Mouse (Mus musculus): ENCODE data around the gene Kcnk10. TPM values are rescaled to one million over a fixed set of nuclear protein-coding genes. Genes with fewer than 3 reads are reported as not detected.
"Not testable (repeated sequence)": the region's sequence is repeated elsewhere in the genome, so short reads cannot be mapped to it uniquely, and the experiment has no call there.

Gene Kcnk10
- 15.8 and 18.6 TPM in 2 replicates for polyA plus RNA-seq (2016; fragmentation: Nextera tagmentation; extraction: Ambion mirVana)

DNA sequence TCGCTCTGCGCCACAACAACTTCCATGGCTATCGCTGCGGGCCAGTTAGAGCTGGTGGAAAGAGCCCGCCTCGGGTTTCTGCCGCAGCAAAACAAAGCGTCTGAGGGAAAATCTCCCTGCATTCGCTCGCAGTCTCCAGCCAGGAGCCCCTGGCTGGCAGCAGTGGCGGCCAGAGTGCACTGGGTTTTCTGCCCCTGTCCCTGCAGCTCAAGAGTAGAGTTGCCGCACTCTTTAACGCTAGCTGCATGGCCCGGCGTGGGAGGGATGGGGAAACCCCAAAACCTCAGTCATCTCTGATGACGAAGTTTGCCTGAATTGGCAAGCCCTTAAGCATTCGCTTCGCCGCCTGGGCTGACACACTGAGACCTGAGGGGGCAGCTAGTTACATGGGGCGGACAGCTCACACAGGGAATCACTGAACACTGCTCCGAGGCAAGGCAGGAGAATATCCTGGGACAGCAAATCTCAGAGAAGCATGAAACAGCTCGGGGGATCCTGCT lies at the start of gene Kcnk10:
TSS of gene Kcnk10 (minus strand) at position 450 of the 500 bp plus-strand sequence.
- Histone ChIP-seq H3K9me3 (no peaks in the 10 kb centered on the region), H3K27ac (peak within 1 kb of the TSS; percentile 84), H3K4me3 (peak within 1 kb of the TSS; percentile 78), H3K36me3 (replicated peaks) (no peaks in the 10 kb centered on the region), H3K27me3 (ENCODE audit: poor library complexity, severe bottlenecking) (peaks cover 74% of the 10 kb centered on the region), H3K4me1 (peaks cover 66% of the 10 kb centered on the region)
- peak; percentile 57 for DNase-seq (ENCODE audit: extremely low spot score, low spot score)
- under 1% methylated on average over 22 of the region's 22 CpGs for WGBS

DNA sequence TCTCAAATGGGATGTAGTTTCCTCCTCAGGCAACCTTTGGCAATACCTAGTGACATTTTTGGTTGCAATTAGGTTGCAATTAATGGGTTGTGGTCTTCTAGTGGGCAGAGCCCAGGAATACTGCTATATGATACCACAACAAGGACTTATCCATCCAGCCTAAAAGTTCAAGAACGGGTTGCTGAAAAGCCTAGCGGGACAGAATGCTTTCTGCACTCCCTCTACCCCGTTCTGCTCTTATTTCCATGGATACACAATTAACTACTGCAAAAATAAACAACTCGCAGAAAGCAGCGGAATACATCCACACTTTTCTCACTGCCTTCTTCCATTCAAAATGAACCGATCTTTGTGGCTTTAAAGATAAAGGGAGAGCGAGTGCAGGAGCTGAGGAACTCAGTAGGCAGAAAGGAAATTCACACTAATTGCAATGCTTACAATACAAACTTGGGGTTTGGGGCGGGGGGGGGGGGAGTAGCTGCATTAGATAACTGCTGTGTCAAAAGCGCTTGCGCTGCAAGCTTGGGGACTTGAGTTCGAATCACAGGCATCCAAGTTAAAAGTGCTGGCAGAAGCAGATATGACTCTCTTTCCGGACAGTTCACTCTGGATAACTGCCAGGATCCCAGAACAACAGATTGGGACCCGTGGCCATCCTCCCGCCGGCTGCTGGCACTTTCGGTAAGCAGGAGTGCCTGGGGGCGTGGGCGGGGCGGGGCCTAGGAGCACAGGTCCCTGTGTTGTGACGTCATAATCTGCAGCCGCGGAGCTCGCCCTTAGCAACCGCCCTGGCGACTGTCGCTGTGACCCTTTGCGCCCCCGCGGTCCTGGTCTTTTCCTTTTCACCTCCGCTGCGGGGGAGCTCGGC lies 49.5 kb upstream of the Kcnk10 start, which contains the start of gene Spata7:
TSS of gene Spata7 (plus strand) at position 766 of the 868 bp plus-strand sequence.
- 4% methylated on average over 32 of the region's 32 CpGs for WGBS
- Histone ChIP-seq H3K27me3 (ENCODE audit: poor library complexity, severe bottlenecking) (no peaks in the 10 kb centered on the region), H3K36me3 (replicated peaks) (peaks cover 5% of the 10 kb centered on the region), H3K4me3 (peak within 1 kb of the TSS; percentile 76), H3K4me1 (peaks cover 21% of the 10 kb centered on the region), H3K27ac (peak within 1 kb of the TSS; percentile 90), H3K9me3 (peaks cover 5% of the 10 kb centered on the region; the same call in 1 of the 2 replicates)
- peak; percentile 94 for DNase-seq (ENCODE audit: extremely low spot score, low spot score)

DNA sequence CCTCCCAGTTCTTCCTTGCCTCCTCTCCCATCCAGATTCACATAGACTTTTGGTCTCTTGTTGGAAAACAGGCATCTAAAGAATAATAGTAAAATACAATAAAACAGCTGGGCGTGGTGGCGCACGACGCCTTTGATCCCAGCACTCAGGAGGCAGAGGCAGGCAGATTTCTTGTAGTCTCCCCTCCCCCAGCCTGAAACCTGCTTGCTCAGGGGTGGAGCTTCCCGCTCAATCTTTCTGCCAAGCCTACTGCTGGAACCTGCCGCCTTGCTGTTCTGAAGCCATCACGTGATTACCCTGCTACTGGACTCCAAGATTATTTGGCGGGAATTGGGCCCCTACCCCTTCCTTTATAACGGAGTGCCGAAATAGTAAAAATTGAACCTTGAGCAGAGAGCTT lies 45.2 kb upstream of the Kcnk10 start:
- H3K27ac ChIP-seq; H3K9me3 ChIP-seq; H3K27me3 ChIP-seq (ENCODE audit: poor library complexity, severe bottlenecking); H3K4me3 ChIP-seq; H3K36me3 ChIP-seq (replicated peaks); DNase-seq (ENCODE audit: extremely low spot score, low spot score): not testable (repeated sequence)
- peaks cover 11% of the 10 kb centered on the region; the same call in 1 of the 2 replicates for H3K4me1 ChIP-seq
- 89% methylated on average over 10 of the region's 10 CpGs for WGBS

DNA sequence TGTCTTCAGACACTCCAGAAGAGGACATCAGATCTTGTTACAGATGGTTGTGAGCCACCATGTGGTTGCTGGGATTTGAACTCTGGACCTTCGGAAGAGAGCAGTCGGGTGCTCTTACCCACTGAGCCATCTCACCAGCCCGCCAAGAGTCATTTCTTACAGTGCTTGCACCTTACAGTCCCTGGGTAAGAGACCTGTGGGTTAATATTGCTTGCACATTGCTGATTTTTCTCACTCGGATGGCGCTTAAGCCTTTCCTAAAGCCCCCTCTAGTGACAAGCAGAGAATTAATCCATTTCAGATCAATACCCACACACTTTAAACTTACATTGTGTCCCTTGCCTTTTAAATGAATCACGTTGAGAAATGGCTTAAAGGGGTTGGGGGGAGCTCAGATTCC lies 42.8 kb upstream of the Kcnk10 start:
- not testable (repeated sequence) for H3K36me3 ChIP-seq (replicated peaks); DNase-seq (ENCODE audit: extremely low spot score, low spot score); H3K27me3 ChIP-seq (ENCODE audit: poor library complexity, severe bottlenecking); H3K27ac ChIP-seq; H3K9me3 ChIP-seq; H3K4me1 ChIP-seq; H3K4me3 ChIP-seq
- 46% methylated on average over 6 of the region's 6 CpGs for WGBS

DNA sequence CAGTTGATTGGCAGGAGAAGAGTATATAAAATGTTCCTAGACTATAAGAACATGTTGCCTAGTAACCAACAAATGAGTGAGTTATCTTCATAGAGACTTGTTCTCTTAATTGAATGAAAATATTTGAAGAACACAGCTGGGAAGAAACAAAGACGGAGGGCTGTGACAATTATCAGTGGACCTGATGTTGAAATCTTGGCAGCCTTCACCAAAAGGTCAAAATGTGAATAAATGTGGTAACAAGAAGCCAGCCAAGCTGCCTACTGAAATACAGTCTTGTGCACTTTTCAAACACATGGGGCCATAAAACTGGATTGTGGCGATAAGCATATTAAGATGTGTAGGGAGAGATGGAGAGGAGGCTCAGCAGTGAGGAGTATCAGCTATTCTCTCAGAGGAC lies 41.4 kb upstream of the Kcnk10 start:
- no peaks in the 10 kb centered on the region for H3K36me3 ChIP-seq (replicated peaks)
- no peak for DNase-seq (ENCODE audit: extremely low spot score, low spot score)
- no peaks in the 10 kb centered on the region for H3K4me1 ChIP-seq
- no peak overlapping the region for H3K4me3 ChIP-seq
- WGBS = 92% methylated on average over 2 of the region's 2 CpGs
- H3K9me3 ChIP-seq = no peaks in the 10 kb centered on the region
- no peak overlapping the region for H3K27ac ChIP-seq
- no peaks in the 10 kb centered on the region for H3K27me3 ChIP-seq (ENCODE audit: poor library complexity, severe bottlenecking)

DNA sequence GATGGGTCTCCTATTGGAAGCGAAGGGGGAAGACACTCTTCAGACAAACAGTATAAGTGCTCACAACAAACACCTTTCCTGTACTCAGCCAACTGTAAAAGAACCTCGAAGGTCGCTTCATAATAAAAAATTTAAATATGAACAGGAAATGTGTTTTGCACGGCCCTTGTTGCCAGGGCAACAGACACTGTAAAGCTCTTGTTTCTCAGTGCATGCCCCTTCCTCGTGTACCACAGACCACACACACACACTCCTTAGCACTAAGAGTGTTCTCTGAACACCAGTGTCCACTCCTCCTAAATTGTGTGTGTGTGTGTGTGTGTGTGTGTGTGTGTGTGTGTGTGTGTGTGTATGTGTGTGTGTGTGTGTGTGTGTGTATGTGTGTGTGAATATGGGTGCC lies 37.6 kb upstream of the Kcnk10 start:
- no peaks in the 10 kb centered on the region for H3K36me3 ChIP-seq (replicated peaks)
- H3K4me3 ChIP-seq = no peak overlapping the region
- H3K27me3 ChIP-seq (ENCODE audit: poor library complexity, severe bottlenecking) = no peaks in the 10 kb centered on the region
- 76% methylated on average over 5 of the region's 5 CpGs for WGBS
- DNase-seq (ENCODE audit: extremely low spot score, low spot score) = no peak
- no peaks in the 10 kb centered on the region for H3K4me1 ChIP-seq
- no peaks in the 10 kb centered on the region for H3K9me3 ChIP-seq
- no peak overlapping the region for H3K27ac ChIP-seq

DNA sequence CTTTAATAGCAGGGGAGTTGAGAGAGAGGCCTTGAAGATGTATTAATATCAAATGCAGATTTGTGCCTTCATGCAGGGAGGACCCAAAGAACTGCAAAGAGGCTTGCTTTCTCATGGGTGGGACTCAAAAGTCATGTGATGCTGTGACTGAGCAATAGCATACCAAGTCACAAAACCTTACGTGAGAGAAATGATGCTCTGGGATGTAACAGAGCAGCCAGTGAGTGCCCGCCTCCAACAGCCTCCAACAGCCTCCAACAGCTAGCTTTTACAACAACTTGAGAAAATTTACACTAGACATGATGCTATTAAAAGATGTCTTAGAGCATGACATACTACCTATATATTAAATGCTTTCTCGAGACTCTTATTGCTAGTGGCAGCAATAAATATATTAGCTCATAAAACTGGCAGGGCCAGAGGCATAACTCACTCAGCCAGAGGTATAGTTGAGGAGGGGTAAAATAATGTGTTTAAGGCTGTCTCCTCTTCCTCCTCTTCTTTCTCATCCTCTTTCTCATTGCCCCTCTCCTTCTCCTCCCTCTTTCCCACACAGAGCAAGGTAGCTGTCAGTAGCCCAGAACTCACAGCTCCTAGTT lies 36.9 kb upstream of the Kcnk10 start:
- Histone ChIP-seq H3K27me3 (ENCODE audit: poor library complexity, severe bottlenecking) (no peaks in the 10 kb centered on the region), H3K36me3 (replicated peaks) (no peaks in the 10 kb centered on the region), H3K4me3 (no peak overlapping the region), H3K27ac (no peak overlapping the region), H3K4me1 (no peaks in the 10 kb centered on the region), H3K9me3 (no peaks in the 10 kb centered on the region)
- whole genome bisulfite sequencing = 90% methylated on average over 3 of the region's 3 CpGs
- no peak for DNase-seq (ENCODE audit: extremely low spot score, low spot score)

DNA sequence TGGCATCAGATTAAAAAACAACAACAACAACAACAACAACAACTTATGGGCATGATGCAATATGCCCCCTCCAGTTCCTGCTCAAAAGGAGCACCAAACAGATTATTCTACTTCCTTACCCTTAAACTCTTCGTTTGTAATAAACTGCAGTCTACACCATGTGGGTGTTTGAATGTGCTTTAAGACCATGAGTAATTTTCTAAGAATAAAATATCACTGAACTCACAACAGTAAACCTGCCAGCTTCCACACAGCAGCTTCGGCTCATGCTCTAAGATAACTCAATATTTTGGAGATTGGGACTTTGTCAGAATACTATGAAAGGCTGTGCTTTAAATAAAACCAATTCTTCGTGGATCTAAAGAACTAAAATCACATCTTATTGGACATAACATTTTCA lies 32.2 kb upstream of the Kcnk10 start:
- DNase-seq (ENCODE audit: extremely low spot score, low spot score) = no peak
- Histone ChIP-seq H3K27me3 (ENCODE audit: poor library complexity, severe bottlenecking) (no peaks in the 10 kb centered on the region), H3K4me1 (no peaks in the 10 kb centered on the region), H3K36me3 (replicated peaks) (no peaks in the 10 kb centered on the region), H3K27ac (no peak overlapping the region), H3K9me3 (no peaks in the 10 kb centered on the region), H3K4me3 (no peak overlapping the region)
- 78% methylated on average over 3 of the region's 3 CpGs for WGBS

DNA sequence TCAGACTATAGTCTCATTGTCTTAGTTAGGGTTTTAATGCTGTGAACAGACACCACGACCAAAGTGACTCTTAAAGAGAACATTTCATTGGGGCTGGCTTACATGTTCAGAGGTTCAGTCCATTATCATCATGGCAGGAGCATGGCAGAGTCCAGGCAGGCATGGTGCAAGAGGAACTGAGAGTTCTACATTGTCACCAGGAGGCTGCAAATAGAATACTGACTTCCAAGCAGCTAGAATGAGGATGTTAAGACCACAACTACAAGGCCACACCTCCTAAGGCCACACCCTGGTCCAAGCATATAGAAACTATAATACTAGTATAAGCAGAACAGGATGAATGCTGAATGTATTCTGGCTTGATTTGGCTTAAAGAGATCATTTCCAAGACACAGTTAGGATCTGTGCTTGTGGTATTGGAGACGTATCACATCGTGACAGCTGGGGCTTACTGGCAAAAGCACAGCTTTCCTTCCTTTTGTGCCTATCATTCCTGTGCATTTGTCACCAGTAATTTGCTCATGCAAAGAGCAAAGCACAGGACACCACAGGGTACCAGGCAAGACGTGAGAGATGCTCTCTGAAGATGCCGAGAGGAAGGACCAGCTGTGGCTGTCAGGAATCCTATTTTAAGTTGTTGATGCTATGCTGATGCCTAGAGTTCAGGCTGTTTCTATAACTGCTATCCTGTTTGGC lies 28.6 kb upstream of the Kcnk10 start:
- no peak overlapping the region for H3K4me3 ChIP-seq
- no peak overlapping the region for H3K27ac ChIP-seq
- H3K36me3 ChIP-seq (replicated peaks) = no peaks in the 10 kb centered on the region
- no peaks in the 10 kb centered on the region for H3K4me1 ChIP-seq
- WGBS = 74% methylated on average over 5 of the region's 5 CpGs
- H3K9me3 ChIP-seq = no peaks in the 10 kb centered on the region
- no peaks in the 10 kb centered on the region for H3K27me3 ChIP-seq (ENCODE audit: poor library complexity, severe bottlenecking)
- no peak for DNase-seq (ENCODE audit: extremely low spot score, low spot score)

DNA sequence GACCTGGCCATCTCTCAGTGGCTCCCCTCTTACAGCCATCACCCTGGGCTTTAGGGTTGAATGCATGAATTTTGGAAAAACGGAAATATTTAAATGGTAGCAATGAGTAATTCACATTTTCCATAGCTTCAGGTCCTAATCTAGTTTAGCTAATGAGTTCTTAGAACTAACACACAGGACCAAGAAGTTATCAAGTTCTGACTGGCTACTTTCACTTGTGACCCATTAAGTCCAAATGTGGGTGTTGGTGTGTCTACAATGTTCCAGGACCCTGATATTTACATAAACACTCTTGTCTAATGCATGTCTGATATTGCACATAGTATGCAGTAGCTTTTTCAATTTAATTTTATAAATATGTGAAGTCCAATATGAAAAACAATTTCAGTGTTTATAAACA lies 27.2 kb upstream of the Kcnk10 start:
- 84% methylated on average over 1 of the region's 1 CpGs for WGBS
- Histone ChIP-seq H3K27me3 (ENCODE audit: poor library complexity, severe bottlenecking) (no peaks in the 10 kb centered on the region), H3K4me3 (no peak overlapping the region)

DNA sequence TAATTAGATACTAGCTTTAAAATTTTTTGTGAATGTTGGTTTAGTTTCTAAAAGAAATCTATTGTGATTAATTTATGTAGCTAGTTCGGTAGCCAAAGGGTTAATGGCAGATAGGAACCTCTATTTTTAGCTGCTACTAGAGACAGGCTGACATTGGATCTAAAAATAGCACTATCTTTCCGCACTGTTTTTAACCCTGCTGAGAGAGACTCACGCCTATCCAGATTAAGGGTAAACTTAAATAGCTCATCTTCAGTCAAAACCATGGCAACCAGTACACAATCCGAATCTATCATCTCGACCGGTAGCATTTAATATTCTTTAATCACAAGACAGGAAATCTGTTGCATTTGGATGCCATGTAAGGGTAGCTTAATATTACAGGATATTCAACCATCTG lies 24.0 kb upstream of the Kcnk10 start:
- H3K4me1 ChIP-seq = no peaks in the 10 kb centered on the region
- DNase-seq (ENCODE audit: extremely low spot score, low spot score) = no peak
- H3K36me3 ChIP-seq (replicated peaks) = no peaks in the 10 kb centered on the region
- no peaks in the 10 kb centered on the region for H3K27me3 ChIP-seq (ENCODE audit: poor library complexity, severe bottlenecking)
- no peak overlapping the region for H3K4me3 ChIP-seq
- H3K9me3 ChIP-seq = peaks cover 9% of the 10 kb centered on the region; the same call in 1 of the 2 replicates
- H3K27ac ChIP-seq = no peak overlapping the region
- 64% methylated on average over 6 of the region's 6 CpGs for WGBS

More for the DNA sequence above, 27.2 kb upstream of the Kcnk10 start:
- no peak for DNase-seq (ENCODE audit: extremely low spot score, low spot score)
- Histone ChIP-seq H3K9me3 (no peaks in the 10 kb centered on the region), H3K4me1 (no peaks in the 10 kb centered on the region), H3K27ac (no peak overlapping the region), H3K36me3 (replicated peaks) (no peaks in the 10 kb centered on the region)

DNA sequence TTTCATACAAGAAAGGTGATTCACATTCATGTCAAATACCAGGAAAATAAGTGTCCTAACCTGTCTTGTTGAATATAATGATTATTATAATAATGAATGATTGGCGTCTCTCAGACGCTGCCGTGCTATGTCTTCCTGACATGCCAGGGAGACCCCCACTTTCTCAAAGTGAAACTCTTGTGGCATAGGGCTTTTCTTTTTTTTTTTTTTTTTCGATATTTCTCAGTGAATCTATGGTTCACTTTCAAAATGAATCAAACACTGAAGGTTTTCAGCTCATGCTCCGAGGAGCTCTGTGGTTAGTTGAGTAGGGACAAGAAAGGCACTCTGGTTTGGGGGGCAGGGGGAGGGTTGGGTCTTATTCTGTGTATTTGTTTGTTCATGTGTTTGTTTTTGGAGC lies 22.8 kb upstream of the Kcnk10 start:
- DNase-seq (ENCODE audit: extremely low spot score, low spot score) = no peak
- Histone ChIP-seq H3K4me3 (no peak overlapping the region), H3K27me3 (ENCODE audit: poor library complexity, severe bottlenecking) (no peaks in the 10 kb centered on the region), H3K4me1 (no peaks in the 10 kb centered on the region), H3K36me3 (replicated peaks) (no peaks in the 10 kb centered on the region), H3K9me3 (peaks cover 9% of the 10 kb centered on the region; the same call in 1 of the 2 replicates), H3K27ac (no peak overlapping the region)
- WGBS = 88% methylated on average over 5 of the region's 5 CpGs

Measured in forebrain, embryonic 10.5 days (tissue).